Mouse (Mus musculus) liver, postnatal 0 days (tissue): ENCODE data around the gene Bid. TPM values are rescaled to one million over a fixed set of nuclear protein-coding genes. Genes with fewer than 3 reads are reported as not detected.
A peak's percentile ranks its signal among the peaks of the same experiment; 100 is the strongest.

Experiments
- ATAC-seq: fragments of 200-750 bp; cut with Nextera tagmentation; 2 replicates; pipeline ENCODE4 v1.8.0; 2017; ENCODE audit warnings: mild to moderate bottlenecking, moderate library complexity
- DNase-seq: peaks from one replicate; pipeline ENCODE4 v3.0.0-alpha.2; 2016
- H3K27ac ChIP-seq: fragments of 300-500 bp; sonication (generic); 2 replicates; pipeline ENCODE4 v1.5.1; 2014; ENCODE audit warnings: antibody characterized with exemption, moderate library complexity, mild to moderate bottlenecking, low read depth
- H3K27me3 ChIP-seq: fragments of 300-500 bp; sonication (generic); 2 replicates; pipeline ENCODE4 v1.6.1; 2014; ENCODE audit warnings: low read length, control low read depth, mixed read lengths; ENCODE audit not compliant: insufficient read depth
- H3K36me3 ChIP-seq: fragments of 300-500 bp; sonication (generic); replicated peaks from 2 replicates; pipeline ENCODE4 v1.6.1; 2014; ENCODE audit warnings: mild to moderate bottlenecking, control low read depth, low read length, moderate library complexity, mixed read lengths; ENCODE audit not compliant: insufficient read depth
- H3K4me1 ChIP-seq: fragments of 300-500 bp; sonication (generic); 2 replicates; pipeline ENCODE4 v1.6.1; 2014; ENCODE audit warnings: antibody characterized with exemption, mild to moderate bottlenecking, control low read depth; ENCODE audit not compliant: insufficient read depth
- H3K4me2 ChIP-seq: fragments of 300-500 bp; sonication (generic); 2 replicates; pipeline ENCODE4 v1.6.1; 2014; ENCODE audit warnings: low read depth, mild to moderate bottlenecking, low read length, moderate library complexity, mixed read lengths
- H3K4me3 ChIP-seq: fragments of 300-500 bp; sonication (generic); 2 replicates; pipeline ENCODE4 v1.5.1; 2014; ENCODE audit warnings: low read depth, low read length
- H3K9ac ChIP-seq: fragments of 300-500 bp; sonication (generic); replicated peaks from 2 replicates; pipeline ENCODE4 v1.6.1; 2014; ENCODE audit warnings: mild to moderate bottlenecking, moderate library complexity
- H3K9me3 ChIP-seq: fragments of 300-500 bp; sonication (generic); 2 replicates; pipeline ENCODE4 v1.6.1; 2016; ENCODE audit warnings: mild to moderate bottlenecking, control low read depth, low read length, mixed read lengths
- CTCF ChIP-seq: sonication (generic); IDR thresholded peaks from 2 replicates; pipeline ENCODE4 v1.5.1; 2016; ENCODE audit warnings: antibody characterized with exemption, low read depth
- EP300 ChIP-seq: IDR thresholded peaks from 2 replicates; pipeline ENCODE4 v1.6.1; 2016; ENCODE audit warnings: antibody characterized with exemption, low read depth, mild to moderate bottlenecking
- WGBS: fragments of 180-500 bp; shearing (Covaris S2); extraction: QIAGEN DNeasy Blood & Tissue Kit; methylation state at CpG from one replicate; pipeline ENCODE4 v1.1.7; 2014; ENCODE audit not compliant: insufficient replicate concordance; 5-methylcytosine and 5-hydroxymethylcytosine counted together
- polyA plus RNA-seq: library from polyadenylated mRNA; unstranded; fragments of >200 nt; fragmentation: Nextera tagmentation; extraction: Ambion mirVana; gene quantifications from 2 replicates; pipeline ENCODE4 v1.2.1, GENCODE M21; 2015

The Bid gene
- polyA plus RNA-seq, 1 experiment from 2014 or later = 24.6 TPM

- Histone ChIP-seq H3K27me3 (no peaks in the 10 kb centered on the region), H3K9ac (no peak overlapping the region), H3K4me2 (no peak overlapping the region), H3K36me3 (0 out of 2 replicates have a peak, but pooled peaks cover 4% of the 10 kb centered on the region), H3K4me1 (peaks cover 2% of the 10 kb centered on the region), H3K9me3 (no peaks in the 10 kb centered on the region), H3K27ac (no peak overlapping the region), H3K4me3 (no peak overlapping the region)
- no peak for DNase-seq
- WGBS = 81% methylated on average over 12 of the region's 12 CpGs
- TF ChIP-seq EP300 (no peak), CTCF (no peak)
- no peak for ATAC-seq
Observed at GRCm38 (mm10) chr6:120938763-120939450, 22.3 kb upstream of the Bid start.

GRCm38 (mm10) chr6:120937999-120938608 lies 21.5 kb upstream of the Bid start:
- 0 out of 2 replicates have a peak, but pooled peaks cover 4% of the 10 kb centered on the region for H3K36me3 ChIP-seq
- H3K27me3 ChIP-seq = no peaks in the 10 kb centered on the region
- H3K4me1 ChIP-seq = peaks cover 2% of the 10 kb centered on the region
- TF ChIP-seq CTCF = no peak
- no peak for TF ChIP-seq EP300
- H3K9ac ChIP-seq = no peak overlapping the region
- 75% methylated on average over 11 of the region's 11 CpGs for WGBS
- no peaks in the 10 kb centered on the region for H3K9me3 ChIP-seq
- DNase-seq (no peak), ATAC-seq (0 out of 2 replicates have a peak, but pooled peaks have one; percentile 27)
- H3K4me2 ChIP-seq = no peak overlapping the region
- H3K4me3 ChIP-seq = no peak overlapping the region
- H3K27ac ChIP-seq = no peak overlapping the region

- H3K27me3 ChIP-seq = no peaks in the 10 kb centered on the region
- H3K4me2 ChIP-seq = no peak overlapping the region
- peaks cover 11% of the 10 kb centered on the region; the same call in 1 of the 2 replicates for H3K36me3 ChIP-seq
- TF ChIP-seq EP300 (no peak), CTCF (no peak)
- DNase-seq = no peak
- H3K9me3 ChIP-seq = no peaks in the 10 kb centered on the region
- H3K9ac ChIP-seq = no peak overlapping the region
- 82% methylated on average over 16 of the region's 16 CpGs for WGBS
- no peak overlapping the region for H3K4me3 ChIP-seq
- ATAC-seq = no peak
- peaks cover 2% of the 10 kb centered on the region for H3K4me1 ChIP-seq
- H3K27ac ChIP-seq = no peak overlapping the region
Observed at GRCm38 (mm10) chr6:120937104-120937617, 20.5 kb upstream of the Bid start.

- H3K27me3 ChIP-seq = no peaks in the 10 kb centered on the region
- no peak overlapping the region for H3K27ac ChIP-seq
- H3K9me3 ChIP-seq = no peaks in the 10 kb centered on the region
- DNase-seq (no peak), ATAC-seq (no peak)
- H3K4me2 ChIP-seq = no peak overlapping the region
- TF ChIP-seq EP300 (no peak), CTCF (no peak)
- H3K4me1 ChIP-seq = peaks cover 2% of the 10 kb centered on the region
- H3K36me3 ChIP-seq = peaks cover 16% of the 10 kb centered on the region; the same call in 1 of the 2 replicates
- H3K9ac ChIP-seq = no peak overlapping the region
- H3K4me3 ChIP-seq = no peak overlapping the region
- 72% methylated on average over 4 of the region's 4 CpGs for WGBS
Observed at GRCm38 (mm10) chr6:120934176-120934575, 17.5 kb upstream of the Bid start.

GRCm38 (mm10) chr6:120933670-120934069 lies 17.0 kb upstream of the Bid start:
- Histone ChIP-seq H3K4me1 (peaks cover 2% of the 10 kb centered on the region), H3K9me3 (no peaks in the 10 kb centered on the region), H3K27ac (no peak overlapping the region), H3K27me3 (no peaks in the 10 kb centered on the region), H3K9ac (no peak overlapping the region), H3K4me3 (no peak overlapping the region), H3K4me2 (no peak overlapping the region), H3K36me3 (peaks cover 16% of the 10 kb centered on the region; the same call in 1 of the 2 replicates)
- ATAC-seq = no peak
- no peak for DNase-seq
- 78% methylated on average over 7 of the region's 7 CpGs for WGBS
- TF ChIP-seq EP300 = no peak
- TF ChIP-seq CTCF = no peak

GRCm38 (mm10) chr6:120932597-120932996 lies 15.9 kb upstream of the Bid start:
- TF ChIP-seq CTCF (no peak), EP300 (no peak)
- Histone ChIP-seq H3K27me3 (no peaks in the 10 kb centered on the region), H3K27ac (no peak overlapping the region), H3K4me3 (no peak overlapping the region), H3K9ac (no peak overlapping the region), H3K4me2 (no peak overlapping the region), H3K9me3 (no peaks in the 10 kb centered on the region), H3K36me3 (peaks cover 16% of the 10 kb centered on the region; the same call in 1 of the 2 replicates), H3K4me1 (no peaks in the 10 kb centered on the region; the same call in none of the 2 replicates)
- peak; percentile 20; the same call in 1 of the 2 replicates for ATAC-seq
- no peak for DNase-seq
- WGBS = 64% methylated on average over 12 of the region's 12 CpGs
